Mouse (Mus musculus) neural tube, embryonic 11.5 days (tissue): Measurements from ENCODE around the gene Clpb. TPM values are rescaled to one million over a fixed set of nuclear protein-coding genes. Genes with fewer than 3 reads are reported as not detected.

Source experiments
- ATAC-seq: fragments of 200-750 bp; cut with Nextera tagmentation; 2 replicates; pipeline ENCODE4 v1.8.0; 2017; ENCODE audit warnings: moderate number of reproducible peaks, mild to moderate bottlenecking, moderate TSS enrichment, moderate library complexity; ENCODE audit not compliant: insufficient read depth, low FRiP score, low TSS enrichment
- DNase-seq: peaks from one replicate; pipeline ENCODE4 v3.0.0-alpha.2; 2015; ENCODE audit warnings: low spot score
- H3K27ac ChIP-seq: fragments of 300-500 bp; sonication (generic); 2 replicates; pipeline ENCODE4 v1.5.1; 2014; ENCODE audit warnings: low read depth, mild to moderate bottlenecking, low read length
- H3K27me3 ChIP-seq: fragments of 300-500 bp; sonication (generic); 2 replicates; pipeline ENCODE4 v1.6.1; 2014; ENCODE audit warnings: mild to moderate bottlenecking, low read length, mixed read lengths; ENCODE audit not compliant: control insufficient read depth, insufficient read depth
- H3K36me3 ChIP-seq: fragments of 300-500 bp; sonication (generic); 2 replicates; pipeline ENCODE4 v1.6.1; 2014; ENCODE audit warnings: mild to moderate bottlenecking, low read length, moderate library complexity, mixed read lengths; ENCODE audit not compliant: control insufficient read depth, insufficient read depth
- H3K4me1 ChIP-seq: fragments of 300-500 bp; sonication (generic); 2 replicates; pipeline ENCODE4 v1.6.1; 2014; ENCODE audit warnings: low read length, mixed read lengths; ENCODE audit not compliant: control insufficient read depth, insufficient read depth
- H3K4me2 ChIP-seq: fragments of 300-500 bp; sonication (generic); 2 replicates; pipeline ENCODE4 v1.6.1; 2014; ENCODE audit warnings: low read depth, mild to moderate bottlenecking, moderate library complexity
- H3K4me3 ChIP-seq: fragments of 300-500 bp; sonication (generic); 2 replicates; pipeline ENCODE4 v1.5.1; 2014; ENCODE audit warnings: low read depth, low read length
- H3K9ac ChIP-seq: fragments of 300-500 bp; sonication (generic); 2 replicates; pipeline ENCODE4 v1.6.1; 2014; ENCODE audit warnings: mild to moderate bottlenecking, low read length
- H3K9me3 ChIP-seq: fragments of 300-500 bp; sonication (generic); 2 replicates; pipeline ENCODE4 v1.6.1; 2016; ENCODE audit warnings: low read length; ENCODE audit not compliant: control insufficient read depth
- WGBS: fragments of 180-500 bp; shearing (Covaris S2); extraction: QIAGEN DNeasy Blood & Tissue Kit; methylation state at CpG from one replicate; pipeline ENCODE4 v1.1.7; 2014; 5-methylcytosine and 5-hydroxymethylcytosine counted together
- polyA plus RNA-seq: library from polyadenylated mRNA; unstranded; fragments of >200 nt; fragmentation: Nextera tagmentation; extraction: Ambion mirVana; gene quantifications from 2 replicates; pipeline ENCODE4 v1.2.1, GENCODE M21; 2014

Clpb gene
- polyA plus RNA-seq, 1 experiment from 2014 or later: 41.4 TPM

GRCm38 (mm10) chr7:101654936-101655335 lies 8.5 kb upstream of the Clpb start:
- no peak for DNase-seq
- no peaks in the 10 kb centered on the region for H3K9me3 ChIP-seq
- WGBS: 64% methylated on average over 4 of the region's 4 CpGs
- no peak overlapping the region for H3K9ac ChIP-seq
- H3K4me1 ChIP-seq: no peaks in the 10 kb centered on the region
- no peaks in the 10 kb centered on the region for H3K27me3 ChIP-seq
- H3K36me3 ChIP-seq: no peaks in the 10 kb centered on the region
- ATAC-seq: no peak
- no peak overlapping the region for H3K27ac ChIP-seq
- no peak overlapping the region for H3K4me3 ChIP-seq
- H3K4me2 ChIP-seq: no peak overlapping the region

- no peaks in the 10 kb centered on the region for H3K9me3 ChIP-seq
- no peaks in the 10 kb centered on the region for H3K36me3 ChIP-seq
- H3K4me3 ChIP-seq: no peak overlapping the region
- H3K27ac ChIP-seq: no peak overlapping the region
- H3K9ac ChIP-seq: no peak overlapping the region
- DNase-seq: no peak
- 89% methylated on average over 1 of the region's 1 CpGs for WGBS
- no peaks in the 10 kb centered on the region for H3K27me3 ChIP-seq
- no peak for ATAC-seq
- no peak overlapping the region for H3K4me2 ChIP-seq
- peaks cover 6% of the 10 kb centered on the region; the same call in 1 of the 2 replicates for H3K4me1 ChIP-seq
Measured at GRCm38 (mm10) chr7:101662006-101662405, 1.4 kb upstream of the Clpb start.

DNA sequence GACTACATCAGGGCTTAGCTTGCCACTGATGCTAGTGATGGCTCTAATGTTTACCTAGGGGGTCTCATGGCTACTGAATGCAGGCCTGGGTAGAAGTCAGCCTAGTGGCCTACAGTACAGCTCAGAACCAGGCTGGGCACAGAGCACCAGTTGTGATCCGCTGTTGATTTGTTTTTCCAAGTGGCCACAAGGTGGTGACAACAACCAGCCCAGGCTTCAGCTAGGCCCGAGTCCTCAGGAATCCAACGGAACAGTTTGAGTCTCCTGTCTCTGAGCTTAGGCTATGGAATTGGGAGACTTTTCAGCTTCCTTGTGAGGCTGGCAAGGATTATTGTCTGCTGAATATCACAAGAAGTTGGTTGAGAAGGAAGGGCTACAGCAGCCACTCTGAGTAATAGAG lies 3.1 kb downstream of the Clpb start:
- Histone ChIP-seq H3K27me3 (no peaks in the 10 kb centered on the region), H3K4me2 (no peak overlapping the region), H3K9ac (no peak overlapping the region), H3K9me3 (no peaks in the 10 kb centered on the region), H3K27ac (no peak overlapping the region), H3K4me1 (peaks cover 6% of the 10 kb centered on the region; the same call in 1 of the 2 replicates), H3K4me3 (no peak overlapping the region), H3K36me3 (no peaks in the 10 kb centered on the region)
- no peak for ATAC-seq
- 15% methylated on average over 3 of the region's 3 CpGs for WGBS
- DNase-seq: peak; percentile 56

GRCm38 (mm10) chr7:101671601-101672280 lies 8.3 kb downstream of the Clpb start:
- Histone ChIP-seq H3K4me1 (peaks cover 3% of the 10 kb centered on the region), H3K4me3 (no peak overlapping the region), H3K36me3 (no peaks in the 10 kb centered on the region), H3K4me2 (no peak overlapping the region), H3K9me3 (no peaks in the 10 kb centered on the region), H3K27ac (no peak overlapping the region), H3K9ac (no peak overlapping the region), H3K27me3 (no peaks in the 10 kb centered on the region)
- DNase-seq: no peak
- WGBS: 89% methylated on average over 5 of the region's 5 CpGs
- no peak for ATAC-seq

DNA sequence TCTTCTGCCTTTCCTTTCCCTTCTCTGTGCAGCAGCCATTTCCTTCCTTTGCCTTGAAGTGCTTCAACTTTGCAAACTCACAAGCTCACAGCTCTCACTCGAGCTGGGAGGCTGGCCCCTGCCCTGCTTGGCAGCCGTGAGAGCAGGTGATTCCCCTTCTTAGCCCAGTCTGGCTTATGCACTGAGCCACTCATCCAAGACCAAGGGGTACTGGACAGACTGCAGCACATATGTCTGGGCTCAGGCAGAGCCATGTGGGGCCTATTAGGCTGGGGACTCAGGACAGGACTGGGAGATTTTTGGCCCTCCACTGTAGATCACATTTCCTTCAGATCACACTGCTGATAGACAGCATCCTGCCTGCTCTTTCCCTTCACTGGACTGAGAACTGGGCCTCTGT lies 10.1 kb downstream of the Clpb start:
- peaks cover 12% of the 10 kb centered on the region for H3K4me1 ChIP-seq
- no peak overlapping the region for H3K4me3 ChIP-seq
- H3K9me3 ChIP-seq: no peaks in the 10 kb centered on the region
- H3K9ac ChIP-seq: no peak overlapping the region
- ATAC-seq: no peak
- WGBS: 70% methylated on average over 2 of the region's 2 CpGs
- no peak for DNase-seq
- H3K4me2 ChIP-seq: no peak overlapping the region
- no peak overlapping the region for H3K27ac ChIP-seq
- no peaks in the 10 kb centered on the region for H3K36me3 ChIP-seq
- H3K27me3 ChIP-seq: no peaks in the 10 kb centered on the region

GRCm38 (mm10) chr7:101676033-101676761 lies 12.8 kb downstream of the Clpb start:
- Histone ChIP-seq H3K27ac (peak overlapping the region; percentile 14; the same call in 1 of the 2 replicates), H3K4me2 (no peak overlapping the region), H3K9ac (no peak overlapping the region), H3K36me3 (no peaks in the 10 kb centered on the region), H3K27me3 (no peaks in the 10 kb centered on the region), H3K4me3 (no peak overlapping the region), H3K4me1 (peaks cover 12% of the 10 kb centered on the region), H3K9me3 (no peaks in the 10 kb centered on the region)
- no peak for DNase-seq
- WGBS: 47% methylated on average over 6 of the region's 6 CpGs
- no peak for ATAC-seq

DNA sequence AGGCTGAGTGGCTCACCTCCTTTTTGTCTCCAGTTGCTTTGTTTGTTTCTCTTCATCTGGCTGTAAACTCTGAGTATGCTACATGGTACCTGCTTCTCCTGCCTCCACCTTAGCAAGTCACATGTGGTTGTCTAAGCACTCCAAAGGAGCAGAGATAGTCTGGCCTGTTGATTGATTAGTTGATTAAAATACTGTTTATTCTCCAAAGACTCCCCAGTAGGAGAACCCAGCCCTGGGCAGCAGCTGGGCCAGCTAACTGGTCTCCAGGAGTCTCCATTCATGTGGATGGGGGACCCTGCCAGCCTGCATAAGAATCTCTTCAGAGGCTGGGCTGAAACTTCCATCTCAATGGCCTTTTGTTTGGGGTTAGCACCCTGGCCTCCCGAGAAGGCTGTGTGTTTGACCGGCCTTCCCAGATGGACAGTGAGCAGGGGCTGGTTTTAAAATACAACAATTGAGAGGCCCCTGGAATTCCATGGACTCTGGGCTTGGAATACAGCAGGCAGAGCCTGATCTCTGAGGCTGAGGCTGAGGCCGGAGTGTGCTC lies 13.4 kb downstream of the Clpb start:
- Histone ChIP-seq H3K4me2 (no peak overlapping the region), H3K4me1 (peaks cover 12% of the 10 kb centered on the region), H3K9me3 (no peaks in the 10 kb centered on the region), H3K9ac (peak overlapping the region; percentile 32), H3K36me3 (no peaks in the 10 kb centered on the region), H3K4me3 (no peak overlapping the region), H3K27me3 (no peaks in the 10 kb centered on the region), H3K27ac (peak overlapping the region; percentile 56)
- 11% methylated on average over 3 of the region's 3 CpGs for WGBS
- peak; percentile 33 for DNase-seq
- ATAC-seq: no peak

- H3K9me3 ChIP-seq: no peaks in the 10 kb centered on the region
- H3K27me3 ChIP-seq: no peaks in the 10 kb centered on the region
- no peaks in the 10 kb centered on the region for H3K36me3 ChIP-seq
- no peak overlapping the region for H3K4me3 ChIP-seq
- no peak overlapping the region for H3K4me2 ChIP-seq
- peaks cover 14% of the 10 kb centered on the region for H3K4me1 ChIP-seq
- no peak overlapping the region for H3K27ac ChIP-seq
- ATAC-seq (peak; percentile 88), DNase-seq (peak; percentile 82)
- H3K9ac ChIP-seq: no peak overlapping the region
- WGBS: 10% methylated on average over 7 of the region's 7 CpGs
Measured at GRCm38 (mm10) chr7:101679591-101679990, 16.2 kb downstream of the Clpb start.
